Mouse (Mus musculus): ENCODE results near the gene Lpxn. TPM values are rescaled to one million over a fixed set of nuclear protein-coding genes. Genes with fewer than 3 reads are reported as not detected.

Gene Lpxn
- polyA plus RNA-seq, 1 experiment from 2014 or later: 4.1 TPM

- DNase-seq: no peak
- ATAC-seq: no peak
- WGBS (ENCODE audit: insufficient replicate concordance): 80% methylated on average over 7 of the region's 7 CpGs
These were observed 30.7 kb upstream of the Lpxn start, which contains the start of gene Cntf for GRCm38 (mm10) chr19:12765308-12765707. Gene Cntf, minus strand, starts transcription at chr19:12765632.

GRCm38 (mm10) chr19:12770888-12771287 lies 25.1 kb upstream of the Lpxn start:
- ATAC-seq: no peak
- WGBS (ENCODE audit: insufficient replicate concordance): 87% methylated on average over 5 of the region's 5 CpGs
- Histone ChIP-seq H3K4me1 (ENCODE audit: insufficient read depth) (no peaks in the 10 kb centered on the region), H3K36me3 (replicated peaks; ENCODE audit: insufficient read depth, low read length) (peaks cover 59% of the 10 kb centered on the region), H3K9ac (replicated peaks) (no peak overlapping the region), H3K27me3 (ENCODE audit: insufficient read depth, low read length) (no peaks in the 10 kb centered on the region), H3K27ac (ENCODE audit: low read depth) (no peak overlapping the region), H3K4me3 (ENCODE audit: low read depth, low read length) (no peak overlapping the region), H3K9me3 (ENCODE audit: low read length) (no peaks in the 10 kb centered on the region), H3K4me2 (ENCODE audit: low read depth, low read length) (no peak overlapping the region)
- no peak for DNase-seq
- TF ChIP-seq EP300 (IDR thresholded peaks at IDR 0.05; ENCODE audit: low read depth) (no peak), CTCF (IDR thresholded peaks at IDR 0.05; ENCODE audit: low read depth) (no peak)

More at GRCm38 (mm10) chr19:12765308-12765707, 30.7 kb upstream of the Lpxn start, which contains the start of gene Cntf:
- H3K27me3 ChIP-seq (ENCODE audit: insufficient read depth, low read length): no peaks in the 10 kb centered on the region
- no peak within 1 kb of the TSS for H3K27ac ChIP-seq (ENCODE audit: low read depth)
- TF ChIP-seq CTCF (IDR thresholded peaks at IDR 0.05; ENCODE audit: low read depth): no peak
- H3K4me2 ChIP-seq (ENCODE audit: low read depth, low read length): no peak within 1 kb of the TSS
- H3K9me3 ChIP-seq (ENCODE audit: low read length): no peaks in the 10 kb centered on the region
- no peak within 1 kb of the TSS for H3K9ac ChIP-seq (replicated peaks)
- H3K36me3 ChIP-seq (replicated peaks; ENCODE audit: insufficient read depth, low read length): peaks cover 55% of the 10 kb centered on the region
- no peak within 1 kb of the TSS for H3K4me3 ChIP-seq (ENCODE audit: low read depth, low read length)
- no peaks in the 10 kb centered on the region for H3K4me1 ChIP-seq (ENCODE audit: insufficient read depth)

DNA sequence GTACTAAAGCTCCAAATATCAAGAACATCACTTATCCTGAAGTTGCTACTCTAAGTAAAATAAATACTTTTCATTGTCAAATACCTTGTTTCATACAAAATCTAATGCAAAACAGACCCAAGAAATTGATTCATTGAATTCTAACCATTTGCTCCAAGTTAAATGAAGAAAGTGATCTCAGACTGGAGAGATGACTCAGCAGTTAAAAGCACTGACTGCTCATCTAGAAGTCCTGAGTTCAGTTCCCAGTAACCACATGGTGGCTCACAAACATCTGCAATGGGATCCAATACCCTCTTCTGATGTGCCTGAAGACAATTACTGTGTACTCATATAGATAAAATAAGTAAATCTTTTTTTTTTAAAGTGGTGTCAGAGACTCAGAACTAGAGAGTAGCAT lies 15.6 kb upstream of the Lpxn start:
- no peak for TF ChIP-seq CTCF (IDR thresholded peaks at IDR 0.05; ENCODE audit: low read depth)
- TF ChIP-seq EP300 (IDR thresholded peaks at IDR 0.05; ENCODE audit: low read depth): no peak
- no peak overlapping the region for H3K9ac ChIP-seq (replicated peaks)
- no peak overlapping the region for H3K4me3 ChIP-seq (ENCODE audit: low read depth, low read length)
- H3K4me1 ChIP-seq (ENCODE audit: insufficient read depth): peaks cover 9% of the 10 kb centered on the region
- H3K9me3 ChIP-seq (ENCODE audit: low read length): no peaks in the 10 kb centered on the region
- no peak overlapping the region for H3K27ac ChIP-seq (ENCODE audit: low read depth)
- no peak for DNase-seq
- no peak for ATAC-seq
- H3K27me3 ChIP-seq (ENCODE audit: insufficient read depth, low read length): no peaks in the 10 kb centered on the region
- H3K4me2 ChIP-seq (ENCODE audit: low read depth, low read length): no peak overlapping the region
- H3K36me3 ChIP-seq (replicated peaks; ENCODE audit: insufficient read depth, low read length): peaks cover 25% of the 10 kb centered on the region

DNA sequence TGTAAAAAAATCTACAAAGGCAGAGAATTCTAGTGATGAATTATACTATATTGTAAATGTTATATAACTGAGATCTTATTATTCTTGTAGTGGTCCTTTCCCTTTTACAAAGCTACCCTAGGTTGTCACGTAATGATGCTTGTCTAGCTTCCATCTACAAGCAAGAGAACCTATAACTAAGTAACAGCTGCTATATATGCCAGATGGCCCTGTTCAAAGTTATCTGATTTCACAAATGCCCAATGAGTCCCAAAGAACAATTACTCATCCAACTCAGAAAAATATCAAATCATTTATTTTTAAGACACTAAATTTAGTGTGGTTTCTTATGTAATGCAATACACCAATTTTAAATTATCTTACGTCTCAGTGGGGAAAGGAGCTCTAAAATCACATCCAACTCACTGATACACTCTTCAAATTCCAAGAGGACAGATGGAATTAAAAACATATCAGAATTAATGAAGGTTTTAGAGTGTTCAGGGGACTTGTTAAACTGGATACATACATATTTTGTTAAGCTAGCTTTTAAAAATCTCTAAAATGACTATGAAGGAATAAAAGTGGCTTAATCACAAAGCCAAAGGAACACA lies 9.1 kb upstream of the Lpxn start:
- 91% methylated on average over 2 of the region's 2 CpGs for WGBS (ENCODE audit: insufficient replicate concordance)
- TF ChIP-seq EP300 (IDR thresholded peaks at IDR 0.05; ENCODE audit: low read depth) (no peak), CTCF (IDR thresholded peaks at IDR 0.05; ENCODE audit: low read depth) (no peak)
- ATAC-seq (no peak), DNase-seq (no peak)
- Histone ChIP-seq H3K9me3 (ENCODE audit: low read length) (no peaks in the 10 kb centered on the region), H3K4me3 (ENCODE audit: low read depth, low read length) (no peak overlapping the region), H3K4me1 (ENCODE audit: insufficient read depth) (peaks cover 11% of the 10 kb centered on the region), H3K36me3 (replicated peaks; ENCODE audit: insufficient read depth, low read length) (peaks cover 6% of the 10 kb centered on the region), H3K4me2 (ENCODE audit: low read depth, low read length) (no peak overlapping the region), H3K27ac (ENCODE audit: low read depth) (no peak overlapping the region), H3K27me3 (ENCODE audit: insufficient read depth, low read length) (no peaks in the 10 kb centered on the region), H3K9ac (replicated peaks) (no peak overlapping the region)

DNA sequence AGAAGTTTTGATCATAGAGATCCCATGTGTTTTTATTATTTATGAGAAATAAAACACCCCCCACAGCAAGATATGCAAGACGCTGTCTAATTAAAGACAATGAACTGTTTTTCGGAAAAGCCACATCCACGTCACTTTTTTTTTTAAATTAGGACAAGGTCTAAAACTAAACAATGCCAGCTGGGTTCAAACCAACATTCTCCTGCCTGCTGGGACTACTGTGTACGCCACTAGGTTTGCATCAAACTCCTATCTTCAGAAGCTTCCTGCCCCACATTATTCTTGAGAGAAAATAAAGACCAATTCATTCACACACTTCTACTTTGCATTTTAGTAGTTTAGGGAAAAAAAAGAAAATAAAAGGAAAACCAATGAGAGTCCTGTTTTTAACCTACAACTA lies 8.3 kb upstream of the Lpxn start:
- TF ChIP-seq EP300 (IDR thresholded peaks at IDR 0.05; ENCODE audit: low read depth): no peak
- TF ChIP-seq CTCF (IDR thresholded peaks at IDR 0.05; ENCODE audit: low read depth): no peak
- Histone ChIP-seq H3K4me2 (ENCODE audit: low read depth, low read length) (no peak overlapping the region), H3K9ac (replicated peaks) (no peak overlapping the region), H3K9me3 (ENCODE audit: low read length) (no peaks in the 10 kb centered on the region), H3K4me1 (ENCODE audit: insufficient read depth) (peaks cover 9% of the 10 kb centered on the region; the same call in 1 of the 2 replicates), H3K4me3 (ENCODE audit: low read depth, low read length) (no peak overlapping the region), H3K36me3 (replicated peaks; ENCODE audit: insufficient read depth, low read length) (peaks cover 6% of the 10 kb centered on the region), H3K27ac (ENCODE audit: low read depth) (no peak overlapping the region), H3K27me3 (ENCODE audit: insufficient read depth, low read length) (no peaks in the 10 kb centered on the region)
- WGBS (ENCODE audit: insufficient replicate concordance): 88% methylated on average over 4 of the region's 4 CpGs
- DNase-seq (no peak), ATAC-seq (no peak)

- no peaks in the 10 kb centered on the region for H3K9me3 ChIP-seq (ENCODE audit: low read length)
- peaks cover 6% of the 10 kb centered on the region; the same call in 1 of the 2 replicates for H3K36me3 ChIP-seq (replicated peaks; ENCODE audit: insufficient read depth, low read length)
- TF ChIP-seq CTCF (IDR thresholded peaks at IDR 0.05; ENCODE audit: low read depth): no peak
- TF ChIP-seq EP300 (IDR thresholded peaks at IDR 0.05; ENCODE audit: low read depth): no peak
- H3K4me3 ChIP-seq (ENCODE audit: low read depth, low read length): no peak overlapping the region
- DNase-seq: no peak
- no peaks in the 10 kb centered on the region for H3K27me3 ChIP-seq (ENCODE audit: insufficient read depth, low read length)
- ATAC-seq: no peak
- peaks cover 10% of the 10 kb centered on the region; the same call in 1 of the 2 replicates for H3K4me1 ChIP-seq (ENCODE audit: insufficient read depth)
- no peak overlapping the region for H3K27ac ChIP-seq (ENCODE audit: low read depth)
- no peak overlapping the region for H3K9ac ChIP-seq (replicated peaks)
- H3K4me2 ChIP-seq (ENCODE audit: low read depth, low read length): no peak overlapping the region
These were observed 3.6 kb upstream of the Lpxn start for GRCm38 (mm10) chr19:12792374-12792773.
